Mouse (Mus musculus): Measurements from ENCODE around the gene Loxl1.

- no peak for TF ChIP-seq CTCF (IDR thresholded peaks at IDR 0.05; ENCODE audit: low read depth)
- no peak for TF ChIP-seq EP300 (IDR thresholded peaks at IDR 0.05; ENCODE audit: low read depth)
Measured at GRCm38 (mm10) chr9:58297961-58298477, 15.0 kb downstream of the Loxl1 start.

Data from liver, postnatal 0 days (tissue).